Mouse (Mus musculus) heart, postnatal 0 days (tissue): ENCODE data around the gene Fam187b.

Experiments used
- CTCF ChIP-seq: IDR thresholded peaks from 2 replicates; pipeline ENCODE4 v1.5.1; 2016; ENCODE audit warnings: antibody characterized with exemption, control low read depth, low read depth
- EP300 ChIP-seq: IDR thresholded peaks from 2 replicates; pipeline ENCODE4 v1.6.1; 2016; ENCODE audit warnings: antibody characterized with exemption, low read depth

- TF ChIP-seq EP300 = no peak
- no peak for TF ChIP-seq CTCF
Measured at GRCm38 (mm10) chr7:31007775-31008174, 34.2 kb downstream of the Fam187b start.
